Mouse (Mus musculus) heart, embryonic 14.5 days (tissue): ENCODE results near the gene Mob3a. TPM values are rescaled to one million over a fixed set of nuclear protein-coding genes. Genes with fewer than 3 reads are reported as not detected.

Experiments used
- ATAC-seq: fragments of 200-750 bp; cut with Nextera tagmentation; 2 replicates; pipeline ENCODE4 v1.8.0; 2017; ENCODE audit warnings: low read depth, moderate TSS enrichment; ENCODE audit not compliant: insufficient number of reproducible peaks, insufficient read depth, low FRiP score
- H3K27ac ChIP-seq, 2 experiments: fragments of 200-500 bp in 1 of 2; fragments of 300-500 bp in 1 of 2; sonication (generic) in 1 of 2; replicated peaks in 1 of 2; 2 replicates each; pipeline ENCODE4 v1.5.1; 2012 to 2014; ENCODE audit warnings: low read depth in 2 of 2, low read length in 2 of 2, control low read depth in 1 of 2, mild to moderate bottlenecking in 1 of 2, mixed read lengths in 1 of 2; ENCODE audit not compliant: control insufficient read depth in 1 of 2, insufficient read depth in 1 of 2
- H3K27me3 ChIP-seq: fragments of 300-500 bp; sonication (generic); 2 replicates; pipeline ENCODE4 v1.6.1; 2014; ENCODE audit warnings: mild to moderate bottlenecking, low read length, control low read depth; ENCODE audit not compliant: control insufficient read depth, insufficient read depth
- H3K36me3 ChIP-seq: fragments of 300-500 bp; sonication (generic); 2 replicates; pipeline ENCODE4 v1.6.1; 2014; ENCODE audit warnings: mild to moderate bottlenecking, control low read depth, low read length, mixed read lengths; ENCODE audit not compliant: control insufficient read depth, insufficient read depth
- H3K4me1 ChIP-seq, 2 experiments: fragments of 200-500 bp in 1 of 2; fragments of 300-500 bp in 1 of 2; sonication (generic) in 1 of 2; 2 replicates each; pipeline ENCODE4 v1.6.1; 2012 to 2014; ENCODE audit warnings: low read length in 2 of 2, control low read depth in 1 of 2, mixed read lengths in 1 of 2; ENCODE audit not compliant: control insufficient read depth in 2 of 2, insufficient read depth in 2 of 2
- H3K4me2 ChIP-seq: fragments of 300-500 bp; sonication (generic); 2 replicates; pipeline ENCODE4 v1.6.1; 2014; ENCODE audit warnings: mild to moderate bottlenecking, low read length
- H3K4me3 ChIP-seq, 2 experiments: fragments of 200-500 bp in 1 of 2; fragments of 300-500 bp in 1 of 2; sonication (generic) in 1 of 2; 2 replicates each; pipeline ENCODE4 v1.5.1; 2012 to 2014; ENCODE audit warnings: low read length in 2 of 2, mild to moderate bottlenecking in 2 of 2, control low read depth in 1 of 2, low read depth in 1 of 2, moderate library complexity in 1 of 2; ENCODE audit not compliant: control insufficient read depth in 1 of 2, insufficient read depth in 1 of 2
- H3K9ac ChIP-seq: fragments of 300-500 bp; sonication (generic); 2 replicates; pipeline ENCODE4 v1.6.1; 2014; ENCODE audit warnings: mild to moderate bottlenecking, low read length
- H3K9me3 ChIP-seq: fragments of 300-500 bp; sonication (generic); 2 replicates; pipeline ENCODE4 v1.6.1; 2016; ENCODE audit warnings: low read length, control low read depth; ENCODE audit not compliant: control insufficient read depth
- WGBS: fragments of 180-500 bp; shearing (Covaris S2); extraction: QIAGEN DNeasy Blood & Tissue Kit; methylation state at CpG from one replicate; pipeline ENCODE4 v1.1.7; 2014; 5-methylcytosine and 5-hydroxymethylcytosine counted together
- polyA plus RNA-seq: library from polyadenylated mRNA; unstranded; fragments of >200 nt; fragmentation: Nextera tagmentation; extraction: Ambion mirVana; gene quantifications from 2 replicates; pipeline ENCODE4 v1.2.1, GENCODE M21; 2014

Gene Mob3a
- polyA plus RNA-seq, 1 experiment from 2014 or later, result 22.3 TPM

DNA sequence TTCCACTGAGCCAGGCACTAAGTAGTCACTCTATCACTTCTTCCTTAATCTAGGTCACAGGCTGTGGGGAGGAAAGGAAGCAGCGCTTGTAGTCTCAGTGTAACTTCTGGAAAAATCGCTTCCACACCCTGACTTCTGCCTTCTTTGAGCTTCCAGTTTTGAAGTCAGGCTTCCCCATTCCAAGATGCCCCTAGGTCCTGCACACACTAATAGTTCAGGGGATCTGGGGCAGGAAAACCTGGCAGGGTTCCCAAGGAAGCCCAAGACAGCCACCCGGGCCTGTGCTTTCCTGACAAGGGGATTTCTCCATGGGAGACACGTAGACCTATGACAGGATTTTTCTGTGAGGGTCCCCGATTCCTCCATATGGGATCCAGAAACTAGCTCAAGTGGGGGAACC is 39.4 kb upstream of the Mob3a start:
- H3K27ac ChIP-seq, result peak overlapping the region; percentile 50 to 87
- ATAC-seq, result no peak
- H3K9me3 ChIP-seq, result no peaks in the 10 kb centered on the region
- peak overlapping the region; percentile 85 for H3K4me2 ChIP-seq
- 9% methylated on average over 5 of the region's 5 CpGs for WGBS
- peaks cover 17% of the 10 kb centered on the region for H3K36me3 ChIP-seq
- H3K4me1 ChIP-seq, result peaks cover 12 to 37% of the 10 kb centered on the region in 2 experiments
- H3K4me3 ChIP-seq, result peak overlapping the region; percentile 90 to 99
- no peaks in the 10 kb centered on the region for H3K27me3 ChIP-seq
- peak overlapping the region; percentile 99 for H3K9ac ChIP-seq

DNA sequence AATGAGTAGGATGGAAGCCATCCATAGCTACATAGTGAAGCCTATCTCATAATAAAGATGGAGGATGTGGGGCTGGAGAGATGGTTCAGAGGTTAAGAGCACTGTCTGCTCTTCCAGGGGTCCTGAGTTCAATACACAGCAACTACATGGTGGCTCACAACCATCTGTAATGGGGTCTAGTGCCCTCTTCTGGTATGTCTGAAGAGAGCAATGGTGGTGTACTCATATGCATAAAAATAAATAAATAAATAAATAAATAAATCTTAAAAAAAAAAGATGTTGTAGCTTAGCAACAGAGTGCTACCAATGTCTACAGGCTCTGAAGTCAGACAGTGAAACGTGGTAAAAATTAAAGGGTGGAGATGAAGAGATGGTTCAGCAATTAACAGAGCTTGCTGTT is 36.9 kb upstream of the Mob3a start:
- Histone ChIP-seq H3K4me3 (no peak overlapping the region), H3K4me2 (no peak overlapping the region), H3K9me3 (no peaks in the 10 kb centered on the region), H3K27me3 (no peaks in the 10 kb centered on the region), H3K36me3 (peaks cover 37% of the 10 kb centered on the region), H3K4me1 (peaks cover 12 to 37% of the 10 kb centered on the region in 2 experiments), H3K9ac (no peak overlapping the region), H3K27ac (no peak overlapping the region)
- ATAC-seq, result no peak
- 80% methylated on average over 1 of the region's 1 CpGs for WGBS

DNA sequence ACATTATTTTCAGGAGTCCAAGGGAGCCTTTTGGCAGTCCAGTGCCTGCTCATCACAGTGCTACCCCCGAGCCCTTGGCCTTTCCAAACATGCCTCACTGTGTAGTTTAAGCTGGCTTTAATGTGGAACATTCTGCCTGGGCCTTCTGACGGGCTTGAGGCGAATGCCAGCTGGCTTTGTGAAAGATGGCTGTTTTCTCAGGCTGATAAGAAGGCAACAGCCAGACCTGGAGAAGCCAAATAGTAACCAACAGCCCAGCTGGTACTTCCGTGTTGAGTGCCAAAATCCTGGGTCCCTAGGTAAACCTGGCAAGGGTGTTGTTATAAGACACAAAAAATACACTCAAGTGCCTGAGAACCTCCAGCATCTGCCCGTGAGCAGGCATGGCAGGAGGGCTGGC is 35.0 kb upstream of the Mob3a start:
- ATAC-seq, result no peak
- Histone ChIP-seq H3K9me3 (no peaks in the 10 kb centered on the region), H3K36me3 (peaks cover 55% of the 10 kb centered on the region), H3K27ac (0 out of 4 replicates have a peak overlapping the region, but pooled peaks of 1 of the 2 experiments have one; percentile 28), H3K4me1 (peaks cover 9 to 33% of the 10 kb centered on the region in 2 experiments), H3K9ac (no peak overlapping the region; the same call in 1 of the 2 replicates), H3K4me3 (no peak overlapping the region), H3K4me2 (no peak overlapping the region), H3K27me3 (no peaks in the 10 kb centered on the region)
- WGBS, result 40% methylated on average over 5 of the region's 5 CpGs

DNA sequence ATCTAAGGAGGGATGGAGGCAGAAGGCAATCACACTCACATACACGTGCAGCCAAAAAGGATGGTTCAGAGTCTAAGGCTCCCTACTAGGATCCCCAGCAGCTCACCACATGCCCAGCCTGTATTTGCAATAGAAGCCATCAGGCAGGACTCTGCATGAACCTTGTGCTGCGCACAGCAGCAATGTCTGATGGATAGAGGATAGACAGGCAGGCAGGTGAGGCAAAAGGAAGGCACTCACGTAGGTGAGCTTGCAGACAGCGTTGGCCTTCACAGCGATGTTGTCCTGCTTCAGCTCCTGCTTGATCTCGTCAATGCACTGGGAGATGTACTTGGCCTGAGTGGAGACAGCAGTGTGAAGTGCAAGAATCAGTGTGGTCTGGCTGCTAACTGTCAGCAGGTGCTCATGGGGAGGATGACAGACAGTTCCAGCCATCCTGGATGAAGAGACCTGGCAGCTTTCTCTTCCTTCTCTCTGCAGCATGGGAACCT is 30.9 kb upstream of the Mob3a start:
- Histone ChIP-seq H3K4me1 (peaks cover 2 to 10% of the 10 kb centered on the region in 2 experiments; a peak in 3 of 4 replicates), H3K9ac (no peak overlapping the region), H3K27me3 (no peaks in the 10 kb centered on the region), H3K27ac (no peak overlapping the region), H3K9me3 (no peaks in the 10 kb centered on the region), H3K36me3 (peaks cover 91% of the 10 kb centered on the region), H3K4me3 (no peak overlapping the region), H3K4me2 (no peak overlapping the region)
- 72% methylated on average over 6 of the region's 6 CpGs for WGBS
- ATAC-seq, result no peak

- WGBS, result 89% methylated on average over 5 of the region's 5 CpGs
Observed at GRCm38 (mm10) chr10:80727369-80728127, 25.8 kb upstream of the Mob3a start.

GRCm38 (mm10) chr10:80717281-80717680 is 15.5 kb upstream of the Mob3a start:
- no peak overlapping the region for H3K9ac ChIP-seq
- no peaks in the 10 kb centered on the region for H3K9me3 ChIP-seq
- H3K27ac ChIP-seq, result no peak overlapping the region
- H3K4me2 ChIP-seq, result no peak overlapping the region
- H3K27me3 ChIP-seq, result no peaks in the 10 kb centered on the region
- no peak for ATAC-seq
- H3K4me1 ChIP-seq, result no peaks in the 10 kb centered on the region
- WGBS, result 82% methylated on average over 1 of the region's 1 CpGs
- H3K4me3 ChIP-seq, result no peak overlapping the region
- peaks cover 100% of the 10 kb centered on the region for H3K36me3 ChIP-seq

More at GRCm38 (mm10) chr10:80727369-80728127, 25.8 kb upstream of the Mob3a start:
- no peaks in the 10 kb centered on the region for H3K27me3 ChIP-seq
- H3K9me3 ChIP-seq, result no peaks in the 10 kb centered on the region
- H3K9ac ChIP-seq, result no peak overlapping the region
- no peak overlapping the region for H3K4me2 ChIP-seq
- H3K27ac ChIP-seq, result no peak overlapping the region
- H3K36me3 ChIP-seq, result peaks cover 100% of the 10 kb centered on the region
- H3K4me1 ChIP-seq, result no peaks in the 10 kb centered on the region; a peak in 1 of 4 replicates
- ATAC-seq, result no peak
- H3K4me3 ChIP-seq, result no peak overlapping the region

DNA sequence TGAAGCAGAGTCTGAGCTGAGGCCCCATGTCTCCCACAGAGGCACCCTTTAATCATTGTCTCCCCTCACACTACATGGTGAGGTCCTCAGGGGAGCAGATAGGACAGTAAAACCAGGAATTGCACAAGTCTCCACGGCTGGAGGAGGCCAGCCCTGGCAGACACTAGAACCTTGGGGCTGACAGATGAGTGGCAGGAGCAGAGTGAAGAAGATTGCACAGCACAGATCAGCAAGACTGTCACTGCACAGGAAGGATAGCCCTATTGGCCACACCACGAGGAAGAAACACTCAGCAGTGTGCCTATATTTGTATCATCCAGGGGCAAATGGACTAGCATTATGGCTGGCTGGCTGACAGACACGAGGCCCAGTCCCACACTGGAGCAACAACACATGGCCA is 9.1 kb upstream of the Mob3a start:
- 74% methylated on average over 3 of the region's 3 CpGs for WGBS

More for the DNA sequence above, 9.1 kb upstream of the Mob3a start:
- Histone ChIP-seq H3K4me1 (0 out of 4 replicates have a peak, but pooled peaks cover 0 to 2% of the 10 kb centered on the region in 2 experiments), H3K4me2 (no peak overlapping the region), H3K4me3 (no peak overlapping the region), H3K36me3 (peaks cover 99% of the 10 kb centered on the region), H3K27ac (no peak overlapping the region), H3K27me3 (no peaks in the 10 kb centered on the region), H3K9me3 (no peaks in the 10 kb centered on the region), H3K9ac (no peak overlapping the region)
- ATAC-seq, result no peak
